Mouse (Mus musculus): ENCODE measurements around the gene Nlgn1. TPM values are rescaled to one million over a fixed set of nuclear protein-coding genes. Genes with fewer than 3 reads are reported as not detected.
A peak's percentile ranks its signal among the peaks of the same experiment; 100 is the strongest.

Nlgn1 gene
- total RNA-seq, 2 experiments from 2014 or later = 101 to 106 TPM

- DNase-seq (ENCODE audit: low spot score in 2 of 2) = no peak
- intact Hi-C loops (cut with DNase I) = no loop called here
Observed at GRCm38 (mm10) chr3:26223500-26223899, 108.8 kb downstream of the Nlgn1 start.

- intact Hi-C loops (cut with DNase I) = no loop called here
Observed at GRCm38 (mm10) chr3:26216231-26216630, 116.0 kb downstream of the Nlgn1 start.

GRCm38 (mm10) chr3:26202702-26203101 is 129.6 kb downstream of the Nlgn1 start:
- DNase-seq (ENCODE audit: low spot score in 2 of 2) = no peak
- intact Hi-C loops (cut with DNase I) = no loop called here

More at GRCm38 (mm10) chr3:26216231-26216630, 116.0 kb downstream of the Nlgn1 start:
- DNase-seq (ENCODE audit: low spot score in 2 of 2) = no peak

GRCm38 (mm10) chr3:26201410-26201809 is 130.8 kb downstream of the Nlgn1 start:
- intact Hi-C loops (cut with DNase I) = no loop called here
- DNase-seq (ENCODE audit: low spot score in 2 of 2) = no peak

GRCm38 (mm10) chr3:26194970-26195369 is 137.3 kb downstream of the Nlgn1 start:
- DNase-seq (ENCODE audit: low spot score in 2 of 2) = no peak
- intact Hi-C loops (cut with DNase I) = no loop called here

- no peak for DNase-seq (ENCODE audit: low spot score in 2 of 2)
- intact Hi-C loops (cut with DNase I) = no loop called here
Observed at GRCm38 (mm10) chr3:26181013-26181412, 151.2 kb downstream of the Nlgn1 start.

- no peak for DNase-seq (ENCODE audit: low spot score in 2 of 2)
- intact Hi-C loops (cut with DNase I) = no loop called here
Observed at GRCm38 (mm10) chr3:26175371-26175770, 156.9 kb downstream of the Nlgn1 start.

GRCm38 (mm10) chr3:26174257-26174656 is 158.0 kb downstream of the Nlgn1 start:
- intact Hi-C loops (cut with DNase I) = no loop called here
- DNase-seq (ENCODE audit: low spot score in 2 of 2) = no peak

- DNase-seq (ENCODE audit: low spot score in 2 of 2) = no peak
- intact Hi-C loops (cut with DNase I) = no loop called here
Observed at GRCm38 (mm10) chr3:26173613-26174012, 158.6 kb downstream of the Nlgn1 start.

- intact Hi-C loops (cut with DNase I) = no loop called here
- no peak for DNase-seq (ENCODE audit: low spot score in 2 of 2)
Observed at GRCm38 (mm10) chr3:26166711-26167110, 165.5 kb downstream of the Nlgn1 start.

GRCm38 (mm10) chr3:26153782-26154181 is 178.5 kb downstream of the Nlgn1 start:
- DNase-seq (ENCODE audit: low spot score in 2 of 2) = peak; percentile 60 to 66
- intact Hi-C loops (cut with DNase I) = loop anchor here (2.0 to 5.0 kb wide), 4 partner anchors 59 to 501 kb away; partner anchors contain the start of gene Nlgn1

- intact Hi-C loops (cut with DNase I) = loop anchor here (2.0 to 5.0 kb wide), 4 partner anchors 58 to 500 kb away; partner anchors contain the start of gene Nlgn1
- peak; percentile 57 to 63 for DNase-seq (ENCODE audit: low spot score in 2 of 2)
Observed at GRCm38 (mm10) chr3:26153036-26153741, 179.1 kb downstream of the Nlgn1 start.

GRCm38 (mm10) chr3:26152510-26153035 is 179.7 kb downstream of the Nlgn1 start:
- peak; percentile 51 to 54 for DNase-seq (ENCODE audit: low spot score in 2 of 2)
- intact Hi-C loops (cut with DNase I) = loop anchor here (2.0 to 5.0 kb wide), 4 partner anchors 58 to 500 kb away; partner anchors contain the start of gene Nlgn1

- intact Hi-C loops (cut with DNase I) = loop anchor here (2.0 to 5.0 kb wide), 4 partner anchors 57 to 499 kb away; partner anchors contain the start of gene Nlgn1
- no peak for DNase-seq (ENCODE audit: low spot score in 2 of 2)
Observed at GRCm38 (mm10) chr3:26151351-26152020, 180.8 kb downstream of the Nlgn1 start.

GRCm38 (mm10) chr3:26146174-26146573 is 186.1 kb downstream of the Nlgn1 start:
- DNase-seq (ENCODE audit: low spot score in 2 of 2) = no peak
- intact Hi-C loops (cut with DNase I) = no loop called here

- intact Hi-C loops (cut with DNase I) = no loop called here
- DNase-seq (ENCODE audit: low spot score in 2 of 2) = no peak
Observed at GRCm38 (mm10) chr3:26145441-26145840, 186.8 kb downstream of the Nlgn1 start.

- no peak for DNase-seq (ENCODE audit: low spot score in 2 of 2)
- intact Hi-C loops (cut with DNase I) = no loop called here
Observed at GRCm38 (mm10) chr3:26141590-26141989, 190.7 kb downstream of the Nlgn1 start.

- intact Hi-C loops (cut with DNase I) = no loop called here
- no peak for DNase-seq (ENCODE audit: low spot score in 2 of 2)
Observed at GRCm38 (mm10) chr3:26134839-26135651, 197.2 kb downstream of the Nlgn1 start.

GRCm38 (mm10) chr3:26130919-26131318 is 201.3 kb downstream of the Nlgn1 start:
- intact Hi-C loops (cut with DNase I) = no loop called here
- DNase-seq (ENCODE audit: low spot score in 2 of 2) = no peak

- intact Hi-C loops (cut with DNase I) = no loop called here
- no peak for DNase-seq (ENCODE audit: low spot score in 2 of 2)
Observed at GRCm38 (mm10) chr3:26129455-26129854, 202.8 kb downstream of the Nlgn1 start.

Data from left cerebral cortex, postnatal 36 days (tissue).